Mouse (Mus musculus): ENCODE results near the gene Pde4b.

Pde4b gene

GRCm38 (mm10) chr4:102505714-102506113 lies 418.4 kb downstream of the Pde4b start:
- DNase-seq (ENCODE audit: low read depth in 1 of 2, low spot score in 2 of 2), result no peak

GRCm38 (mm10) chr4:102506376-102507280 lies 419.3 kb downstream of the Pde4b start:
- no peak for DNase-seq (ENCODE audit: low read depth in 1 of 2, low spot score in 2 of 2)

GRCm38 (mm10) chr4:102507344-102507743 lies 420.0 kb downstream of the Pde4b start:
- DNase-seq (ENCODE audit: low read depth in 1 of 2, low spot score in 2 of 2), result no peak

GRCm38 (mm10) chr4:102507753-102508152 lies 420.4 kb downstream of the Pde4b start:
- DNase-seq (ENCODE audit: low read depth in 1 of 2, low spot score in 2 of 2), result no peak

- no peak for DNase-seq (ENCODE audit: low read depth in 1 of 2, low spot score in 2 of 2)
Measured at GRCm38 (mm10) chr4:102510061-102510460, 422.7 kb downstream of the Pde4b start.

GRCm38 (mm10) chr4:102510939-102511391 lies 423.6 kb downstream of the Pde4b start:
- DNase-seq (ENCODE audit: low read depth in 1 of 2, low spot score in 2 of 2), result no peak

- no peak for DNase-seq (ENCODE audit: low read depth in 1 of 2, low spot score in 2 of 2)
Measured at GRCm38 (mm10) chr4:102511511-102511910, 424.2 kb downstream of the Pde4b start.

- no peak for DNase-seq (ENCODE audit: low read depth in 1 of 2, low spot score in 2 of 2)
Measured at GRCm38 (mm10) chr4:102512940-102513339, 425.6 kb downstream of the Pde4b start.

GRCm38 (mm10) chr4:102513514-102513913 lies 426.2 kb downstream of the Pde4b start:
- DNase-seq (ENCODE audit: low read depth in 1 of 2, low spot score in 2 of 2), result no peak

GRCm38 (mm10) chr4:102514972-102515835 lies 427.9 kb downstream of the Pde4b start:
- no peak for DNase-seq (ENCODE audit: low read depth in 1 of 2, low spot score in 2 of 2)

- no peak for DNase-seq (ENCODE audit: low read depth in 1 of 2, low spot score in 2 of 2)
Measured at GRCm38 (mm10) chr4:102516395-102516794, 429.1 kb downstream of the Pde4b start.

GRCm38 (mm10) chr4:102516982-102517630 lies 429.8 kb downstream of the Pde4b start:
- DNase-seq (ENCODE audit: low read depth in 1 of 2, low spot score in 2 of 2), result peak; percentile 76 to 84

GRCm38 (mm10) chr4:102517653-102518052 lies 430.3 kb downstream of the Pde4b start:
- no peak for DNase-seq (ENCODE audit: low read depth in 1 of 2, low spot score in 2 of 2)

GRCm38 (mm10) chr4:102518341-102518740 lies 431.0 kb downstream of the Pde4b start:
- no peak for DNase-seq (ENCODE audit: low read depth in 1 of 2, low spot score in 2 of 2)

- DNase-seq (ENCODE audit: low read depth in 1 of 2, low spot score in 2 of 2), result no peak
Measured at GRCm38 (mm10) chr4:102520669-102521261, 433.4 kb downstream of the Pde4b start.

GRCm38 (mm10) chr4:102521434-102521833 lies 434.1 kb downstream of the Pde4b start:
- no peak for DNase-seq (ENCODE audit: low read depth in 1 of 2, low spot score in 2 of 2)

- DNase-seq (ENCODE audit: low read depth in 1 of 2, low spot score in 2 of 2), result no peak
Measured at GRCm38 (mm10) chr4:102527361-102527760, 440.0 kb downstream of the Pde4b start.

GRCm38 (mm10) chr4:102530797-102531196 lies 443.5 kb downstream of the Pde4b start:
- DNase-seq (ENCODE audit: low read depth in 1 of 2, low spot score in 2 of 2), result no peak

GRCm38 (mm10) chr4:102531729-102532128 lies 444.4 kb downstream of the Pde4b start:
- DNase-seq (ENCODE audit: low read depth in 1 of 2, low spot score in 2 of 2), result no peak

- no peak for DNase-seq (ENCODE audit: low read depth in 1 of 2, low spot score in 2 of 2)
Measured at GRCm38 (mm10) chr4:102533183-102534048, 446.1 kb downstream of the Pde4b start.
